Mouse (Mus musculus) B cell, adult (primary cell): ENCODE measurements around the gene Glt6d1. TPM values are rescaled to one million over a fixed set of nuclear protein-coding genes. Genes with fewer than 3 reads are reported as not detected.

ENCODE experiments used
- total RNA-seq: library from RNA; stranded (reverse); gene quantifications from 4 replicates; pipeline ENCODE4 v1.2.4, GENCODE M21; 2023; ENCODE audit not compliant: inconsistent age

Gene Glt6d1
- not detected in 4 replicates for total RNA-seq

GRCm38 (mm10) chr2:25815748-25816147 is at the start of gene Glt6d1:
Gene Glt6d1, minus strand, starts transcription at chr2:25815848.

GRCm38 (mm10) chr2:25863337-25864131 is 47.9 kb upstream of the Glt6d1 start, which contains the start of gene Kcnt1:
Gene Kcnt1, plus strand, starts transcription at chr2:25863734.

GRCm38 (mm10) chr2:25847226-25847625 is 31.6 kb upstream of the Glt6d1 start, which contains the start of gene Sohlh1:
Gene Sohlh1, minus strand, starts transcription at chr2:25847248.

GRCm38 (mm10) chr2:25822806-25823205 is 7.2 kb upstream of the Glt6d1 start, which contains the start of gene Lcn9:
Gene Lcn9, plus strand, starts transcription at chr2:25823153.

GRCm38 (mm10) chr2:25781957-25782356 is 33.7 kb downstream of the Glt6d1 start, which contains the start of gene Gm13539:
Gene Gm13539, plus strand, starts transcription at chr2:25782257.

GRCm38 (mm10) chr2:25776717-25777116 is 38.9 kb downstream of the Glt6d1 start, which contains the start of gene Lcn11:
Gene Lcn11, plus strand, starts transcription at chr2:25777017.

GRCm38 (mm10) chr2:25765269-25765668 is 50.4 kb downstream of the Glt6d1 start, which contains the start of gene Lcn3:
Gene Lcn3, plus strand, starts transcription at chr2:25765569.

Other genes starting within 250 kb of the Glt6d1 start
- 1.8 to 3.7 TPM (median 2.4 TPM) in 4 replicates for gene Mamdc4, start 241.0 kb downstream of the Glt6d1 start, total RNA-seq
- gene Phpt1, start 240.6 kb downstream of the Glt6d1 start, total RNA-seq = 15.5 to 23.8 TPM (median 21.3 TPM) in 4 replicates
- 0.15 to 0.42 TPM (median 0.19 TPM) in 4 replicates for gene Ajm1, start 234.1 kb downstream of the Glt6d1 start, total RNA-seq
- 84.7 to 117 TPM (median 104 TPM) in 4 replicates for gene Rabl6, start 207.3 kb downstream of the Glt6d1 start, total RNA-seq
- not detected in 4 replicates for gene Ccdc183, start 198.2 kb downstream of the Glt6d1 start, total RNA-seq
- gene Tmem141, start 193.8 kb downstream of the Glt6d1 start, total RNA-seq = 0.99 to 2.1 TPM (median 1.3 TPM) in 3 of 4 replicates, not detected in the other
- 4.0 to 8.2 TPM (median 6.6 TPM) in 4 replicates for gene Fcna, start 187.8 kb downstream of the Glt6d1 start, total RNA-seq
- gene Lcn8, start 162.7 kb downstream of the Glt6d1 start, total RNA-seq = not detected in 4 replicates
- gene Lcn5, start 157.9 kb downstream of the Glt6d1 start, total RNA-seq = not detected in 4 replicates
- gene Lcn6, start 139.1 kb downstream of the Glt6d1 start, total RNA-seq = not detected in 4 replicates
- gene Lcn10, start 133.1 kb downstream of the Glt6d1 start, total RNA-seq = not detected in 4 replicates
- gene Obp2a, start 115.8 kb downstream of the Glt6d1 start, total RNA-seq = not detected in 4 replicates
- gene Bmyc, start 109.1 kb downstream of the Glt6d1 start, total RNA-seq = 28.3 to 34.8 TPM (median 29.7 TPM) in 4 replicates
- not detected in 4 replicates for gene Obp2b, start 78.8 kb downstream of the Glt6d1 start, total RNA-seq
- gene Lcn3, start 50.3 kb downstream of the Glt6d1 start, total RNA-seq = not detected in 4 replicates
- gene Lcn11, start 38.8 kb downstream of the Glt6d1 start, total RNA-seq = not detected in 4 replicates
- gene Gm13539, start 33.6 kb downstream of the Glt6d1 start, total RNA-seq = not detected in 4 replicates
- not detected in 4 replicates for gene Lcn9, start 7.3 kb upstream of the Glt6d1 start, total RNA-seq
- not detected in 4 replicates for gene Sohlh1, start 31.4 kb upstream of the Glt6d1 start, total RNA-seq
- gene Kcnt1, start 47.9 kb upstream of the Glt6d1 start, total RNA-seq = not detected in 4 replicates
- 33.8 to 58.3 TPM (median 44.4 TPM) in 4 replicates for gene Camsap1, start 167.4 kb upstream of the Glt6d1 start, total RNA-seq
- 30.1 to 38.0 TPM (median 33.7 TPM) in 4 replicates for gene Ubac1, start 205.9 kb upstream of the Glt6d1 start, total RNA-seq